Mouse (Mus musculus): ENCODE results near the gene Ppfia2. TPM values are rescaled to one million over a fixed set of nuclear protein-coding genes. Genes with fewer than 3 reads are reported as not detected.

Gene Ppfia2
- total RNA-seq (2021) = under 1 TPM; 0.45 to 0.49 TPM
- long read RNA-seq, experiment 1 = 0 reads
- long read RNA-seq, experiment 2 = 0 reads

DNA sequence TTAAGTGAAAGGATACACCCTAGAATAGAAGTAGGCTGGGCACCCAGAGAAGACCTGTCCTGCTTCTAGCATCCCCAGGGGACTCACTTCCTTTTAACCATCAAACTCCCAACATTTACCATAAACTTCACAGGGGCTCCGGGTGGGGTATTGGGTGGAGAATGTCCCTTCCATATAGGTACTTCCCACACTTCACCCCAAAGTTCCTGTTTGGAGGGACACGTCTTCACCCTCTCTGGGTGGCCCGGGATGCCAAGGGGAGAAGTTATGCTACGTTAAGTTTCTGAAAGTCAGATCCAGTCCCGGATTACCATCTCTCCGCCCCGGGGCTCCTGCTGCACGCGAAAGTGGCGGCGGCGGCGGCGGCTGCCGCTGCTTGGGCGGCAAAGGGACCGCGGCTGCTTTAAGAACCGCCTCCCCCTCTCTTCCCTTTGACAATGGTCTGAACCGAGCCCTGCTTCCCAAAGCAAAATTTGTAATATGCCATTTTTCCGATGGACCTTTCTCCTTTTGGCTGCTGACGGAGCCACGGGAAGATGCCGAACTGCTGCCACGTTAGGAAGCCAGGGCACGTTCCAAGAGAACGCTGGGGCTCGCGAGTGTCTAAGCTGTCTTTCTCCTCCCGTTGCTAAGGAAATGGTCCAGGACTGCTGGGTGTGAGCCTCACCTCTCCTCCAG, at the start of gene Ppfia2:
TSS of gene Ppfia2 (plus strand) at position 485 of the 678 bp plus-strand sequence.
- DNase-seq = peak; percentile 18 to 19
- intact Hi-C loops (cut with DNase I) = no loop called here

DNA sequence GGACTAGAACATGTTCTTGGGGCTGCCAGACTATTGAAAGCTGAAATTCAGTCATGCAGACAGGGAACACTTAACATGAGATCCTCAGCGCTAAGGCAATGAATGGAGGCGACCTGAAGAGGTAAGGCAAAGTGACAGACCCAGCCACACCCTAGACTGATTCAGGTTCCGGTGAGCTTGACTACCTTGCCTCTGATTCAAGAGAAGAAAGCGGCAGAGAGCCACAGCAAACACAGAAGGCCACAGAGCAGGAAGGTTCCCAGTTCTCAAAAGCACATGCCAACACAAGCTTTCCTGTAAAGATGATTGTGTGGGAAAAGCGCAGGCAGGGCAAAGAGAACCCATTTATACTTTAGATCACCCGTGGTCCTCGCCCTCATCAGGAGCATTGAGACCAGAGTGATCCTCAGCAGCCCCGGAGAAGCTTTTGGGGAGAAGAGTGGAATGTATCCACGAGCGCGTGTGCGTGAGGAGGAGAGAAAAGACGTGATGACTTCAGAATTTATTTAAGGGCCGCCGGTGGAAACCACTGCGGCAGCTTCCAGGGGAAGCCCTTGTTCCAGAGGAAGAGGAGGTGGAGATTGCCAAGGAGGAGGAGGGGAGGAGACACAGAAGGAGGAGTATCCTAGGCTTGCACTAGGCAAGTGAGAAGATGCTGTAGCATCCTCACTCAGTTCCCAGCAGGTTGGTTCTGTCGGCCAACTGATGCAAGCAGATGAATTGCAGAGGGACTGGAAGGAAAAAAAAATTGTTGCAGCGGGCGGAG, 1.0 kb upstream of the Ppfia2 start:
- DNase-seq = peak; percentile 14 to 15
- intact Hi-C loops (cut with DNase I) = no loop called here

DNA sequence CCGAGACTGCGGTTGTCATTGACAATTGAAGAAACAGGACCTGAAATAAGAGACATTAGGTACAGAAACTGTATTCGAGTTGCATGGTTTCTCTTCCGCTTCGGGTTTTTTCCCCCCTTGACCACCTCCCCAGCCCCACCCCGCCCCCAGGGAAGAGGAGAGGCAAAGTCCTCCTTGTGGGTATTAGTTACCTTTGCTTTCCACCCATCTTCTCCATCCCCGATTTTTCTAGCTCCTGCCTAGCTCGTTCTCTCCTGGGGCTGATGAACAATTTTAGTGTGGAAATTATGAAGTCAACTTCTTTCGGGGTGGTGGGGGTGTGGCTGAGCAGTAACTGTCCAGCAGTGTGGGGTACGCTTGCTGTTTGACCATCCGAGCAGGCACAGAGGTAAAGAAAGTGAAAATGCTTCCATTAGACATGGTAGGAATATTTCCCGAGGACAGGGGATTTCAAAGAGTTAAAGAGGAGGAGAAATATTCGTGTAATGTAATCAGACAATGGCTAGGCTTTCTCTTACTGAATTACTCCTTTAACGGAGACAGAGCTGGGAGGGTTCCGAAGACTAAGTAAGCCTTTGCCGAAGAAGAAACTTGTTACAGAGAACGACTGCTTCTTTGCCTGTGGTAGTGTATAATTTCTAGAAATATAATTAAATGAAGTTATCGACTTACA, 530 bp downstream of the Ppfia2 start:
- intact Hi-C loops (cut with DNase I) = no loop called here

DNA sequence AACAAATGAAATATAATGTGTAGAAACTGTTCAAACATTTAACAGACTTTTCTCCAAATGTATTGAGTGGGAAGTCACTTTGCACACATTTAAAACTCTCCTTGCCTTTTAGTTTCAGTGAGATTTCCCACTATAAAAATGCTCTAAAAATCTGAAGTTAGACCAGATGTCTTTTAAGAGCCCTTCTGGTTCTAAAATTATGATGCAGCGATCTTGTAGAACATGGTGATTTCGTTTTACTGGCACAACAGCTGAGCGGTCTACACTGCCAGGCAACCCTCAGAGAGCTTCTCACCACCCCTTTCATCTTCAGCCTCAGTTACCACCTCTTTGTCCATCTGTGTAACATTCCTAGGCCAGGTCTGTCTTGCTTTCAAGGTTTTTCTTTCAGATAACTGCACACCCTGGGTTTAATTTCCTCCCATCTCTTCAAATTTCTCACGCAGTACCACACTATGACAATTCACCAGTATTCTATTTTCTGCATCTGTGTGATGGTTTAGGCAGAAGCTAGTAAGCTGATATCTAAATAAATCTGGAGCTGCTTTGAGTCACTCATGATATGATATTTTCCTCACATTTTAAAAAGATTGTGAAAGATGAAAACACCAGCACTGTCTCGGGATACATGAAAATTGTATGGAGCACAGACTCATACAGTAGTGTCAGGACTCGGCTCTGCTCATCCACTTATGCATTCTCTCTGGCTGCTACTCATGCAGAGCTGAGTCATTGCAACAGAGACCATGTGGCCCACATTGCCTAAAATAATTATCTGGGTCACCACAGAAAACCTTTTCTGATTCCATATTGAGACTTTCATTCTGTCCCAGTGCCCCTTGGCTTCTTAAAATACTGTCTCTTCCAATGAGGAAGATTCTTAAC, 39.4 kb downstream of the Ppfia2 start:
- intact Hi-C loops (cut with DNase I) = no loop called here
- no peak for DNase-seq

More for the DNA sequence above, 530 bp downstream of the Ppfia2 start:
- DNase-seq = no peak

DNA sequence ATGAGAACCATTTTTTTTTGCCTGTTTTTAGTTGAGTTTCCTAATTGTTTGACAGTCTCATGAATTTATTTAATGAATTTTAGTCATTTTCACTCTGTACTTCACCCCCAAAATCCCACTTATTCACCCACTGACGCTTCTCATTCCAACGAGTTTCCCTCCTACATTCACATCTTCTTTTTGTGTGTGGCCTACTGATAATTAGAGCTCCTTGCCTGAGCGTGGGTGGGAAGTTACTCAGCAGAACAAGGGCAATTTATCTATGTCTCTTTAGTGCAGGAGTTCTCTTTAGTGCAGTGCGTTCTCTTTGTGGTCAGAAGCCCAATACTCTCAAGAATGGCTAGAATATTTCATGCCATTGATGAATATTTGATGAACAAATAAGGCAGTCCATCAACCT, 95.9 kb downstream of the Ppfia2 start:
- no peak for DNase-seq
- intact Hi-C loops (cut with DNase I) = no loop called here

DNA sequence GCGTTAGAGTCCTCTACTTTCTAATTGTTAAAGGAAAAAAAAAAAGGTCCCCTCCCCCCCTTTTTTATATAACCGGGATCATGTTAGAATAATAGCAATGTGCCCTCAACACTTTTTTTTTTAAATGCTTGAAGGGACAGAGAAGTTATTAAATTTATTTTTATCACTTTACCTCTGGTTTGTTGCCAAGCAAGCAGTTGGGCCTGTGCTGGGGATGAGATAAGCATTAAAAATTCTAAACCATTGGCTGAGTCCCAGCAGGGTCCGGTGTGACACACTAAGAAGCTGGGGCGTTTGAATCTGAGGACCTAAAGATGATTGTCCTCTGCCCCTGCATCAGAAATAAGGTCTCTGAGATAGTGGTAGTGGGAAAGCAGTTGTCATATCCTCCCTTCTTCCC, 114.9 kb downstream of the Ppfia2 start:
- intact Hi-C loops (cut with DNase I) = loop anchor here (5.0 kb wide), 1 partner anchor 718 kb away; no protein-coding TSS in a partner anchor
- DNase-seq = peak in 1 of 2 experiments; percentile 0

DNA sequence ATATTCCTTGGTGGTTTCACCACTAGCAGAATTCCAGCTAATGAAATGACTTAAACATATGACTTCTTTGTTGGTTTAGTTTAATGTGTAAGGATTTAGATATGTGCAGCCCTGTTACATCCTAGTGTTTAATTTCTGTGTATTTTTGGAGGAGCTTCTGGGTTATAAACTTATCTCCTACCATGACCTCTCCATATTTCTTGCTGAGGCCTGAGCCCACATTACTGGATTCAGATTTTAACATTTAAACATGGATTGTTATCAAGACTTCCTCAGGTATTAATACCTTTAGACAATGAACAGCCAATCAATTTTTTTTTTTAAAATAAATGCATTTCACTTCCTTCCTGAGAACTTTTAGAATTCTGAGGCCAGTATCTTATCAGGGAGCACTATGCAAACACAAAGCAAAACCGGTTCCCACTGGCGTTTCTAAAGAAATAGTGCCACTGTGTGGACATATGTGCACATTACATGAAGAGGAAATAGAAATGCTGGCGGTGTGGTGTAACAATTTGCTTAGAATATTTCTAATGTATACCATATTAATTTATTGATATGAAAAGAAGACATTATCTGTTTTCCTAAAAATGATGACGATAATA, 115.4 kb downstream of the Ppfia2 start:
- intact Hi-C loops (cut with DNase I) = loop anchor here (5.0 kb wide), 1 partner anchor 718 kb away; no protein-coding TSS in a partner anchor
- peak in 1 of 2 experiments; percentile 35 for DNase-seq

DNA sequence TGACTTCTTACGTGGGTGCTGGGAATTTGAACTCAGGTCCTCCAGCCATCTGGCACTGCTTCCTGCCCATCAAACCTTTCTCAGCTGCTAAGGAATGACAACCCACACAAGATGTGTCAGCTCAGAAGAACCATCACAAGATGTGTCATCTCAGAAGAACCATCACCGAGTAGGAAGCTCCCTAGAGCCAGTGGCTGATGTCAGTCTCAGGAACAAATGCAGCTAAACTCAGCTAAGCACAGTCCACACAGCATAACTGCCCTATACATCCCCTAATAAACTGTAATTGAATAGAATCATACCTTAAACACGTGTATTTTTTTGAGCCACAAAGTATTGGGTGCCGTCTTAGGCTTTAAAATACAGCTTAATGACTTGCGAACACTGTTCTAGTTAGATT, 117.7 kb downstream of the Ppfia2 start:
- intact Hi-C loops (cut with DNase I) = loop anchor here (5.0 kb wide), 1 partner anchor 721 kb away; no protein-coding TSS in a partner anchor
- no peak for DNase-seq

DNA sequence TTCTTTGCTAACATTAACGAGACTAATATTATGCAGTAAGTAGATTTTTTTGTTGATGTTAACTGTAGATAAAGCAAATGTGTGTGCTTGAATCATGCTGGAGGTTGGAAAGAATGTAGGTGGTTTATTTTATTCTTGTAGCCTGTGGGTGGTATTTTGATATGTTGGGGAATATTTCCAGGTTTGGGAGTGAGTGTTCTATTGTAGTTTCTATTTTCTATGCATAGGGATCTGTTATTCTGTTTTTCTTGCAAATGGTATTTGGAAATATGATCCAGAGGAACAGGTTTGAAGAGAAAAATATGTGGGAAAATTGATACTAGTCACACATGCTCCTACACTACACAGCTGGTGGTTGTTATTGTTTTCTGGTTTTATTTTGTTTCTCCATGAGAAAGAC, 120.8 kb downstream of the Ppfia2 start:
- intact Hi-C loops (cut with DNase I) = no loop called here
- DNase-seq = no peak

DNA sequence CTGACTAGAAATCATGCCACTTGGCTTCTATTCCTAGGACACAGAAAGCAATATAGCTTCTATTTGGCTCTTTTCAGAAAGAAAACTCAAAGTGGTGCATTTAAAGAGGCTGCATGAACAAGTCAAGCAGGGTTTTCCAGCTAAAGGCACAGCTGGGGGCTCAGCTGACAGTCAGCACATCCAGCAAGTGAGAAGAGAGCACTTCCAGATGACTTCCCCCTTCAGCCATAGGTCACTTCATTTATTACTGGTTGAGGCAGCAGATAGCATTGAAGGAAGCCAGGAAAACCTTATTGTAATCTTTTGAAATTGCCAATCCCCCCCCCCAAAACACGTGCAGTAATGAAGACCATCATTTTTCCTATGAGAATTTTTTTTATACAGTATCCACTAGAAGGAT, 126.8 kb downstream of the Ppfia2 start:
- intact Hi-C loops (cut with DNase I) = no loop called here

DNA sequence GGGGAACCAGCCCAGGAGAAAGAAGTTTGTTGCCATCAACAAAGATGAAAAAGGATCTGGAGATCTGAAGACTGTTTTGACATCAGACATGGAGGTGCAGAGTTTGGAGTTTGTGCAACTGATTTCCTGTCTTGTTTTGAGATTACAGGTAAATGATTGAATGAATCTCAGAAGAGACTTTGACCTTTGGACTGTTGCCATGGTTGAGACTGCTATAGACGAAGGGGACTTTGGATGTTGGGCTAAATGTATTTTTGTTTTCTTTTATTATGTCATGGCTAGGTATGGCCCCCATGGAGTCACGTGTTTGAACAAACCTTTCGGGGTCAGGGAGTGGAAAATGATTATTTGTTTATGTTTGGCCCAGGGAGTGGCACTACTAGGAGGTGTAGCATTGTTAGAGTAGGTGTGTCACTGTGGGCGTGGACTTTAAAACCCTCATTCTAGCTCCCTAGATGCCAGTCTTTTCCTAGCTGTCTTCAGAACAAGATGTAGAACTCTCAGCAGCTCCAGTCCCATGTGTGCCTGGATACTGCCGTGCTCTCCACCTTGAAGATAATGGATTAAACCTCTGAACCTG, 133.3 kb downstream of the Ppfia2 start:
- intact Hi-C loops (cut with DNase I) = no loop called here

More for the DNA sequence above, 126.8 kb downstream of the Ppfia2 start:
- DNase-seq = no peak

DNA sequence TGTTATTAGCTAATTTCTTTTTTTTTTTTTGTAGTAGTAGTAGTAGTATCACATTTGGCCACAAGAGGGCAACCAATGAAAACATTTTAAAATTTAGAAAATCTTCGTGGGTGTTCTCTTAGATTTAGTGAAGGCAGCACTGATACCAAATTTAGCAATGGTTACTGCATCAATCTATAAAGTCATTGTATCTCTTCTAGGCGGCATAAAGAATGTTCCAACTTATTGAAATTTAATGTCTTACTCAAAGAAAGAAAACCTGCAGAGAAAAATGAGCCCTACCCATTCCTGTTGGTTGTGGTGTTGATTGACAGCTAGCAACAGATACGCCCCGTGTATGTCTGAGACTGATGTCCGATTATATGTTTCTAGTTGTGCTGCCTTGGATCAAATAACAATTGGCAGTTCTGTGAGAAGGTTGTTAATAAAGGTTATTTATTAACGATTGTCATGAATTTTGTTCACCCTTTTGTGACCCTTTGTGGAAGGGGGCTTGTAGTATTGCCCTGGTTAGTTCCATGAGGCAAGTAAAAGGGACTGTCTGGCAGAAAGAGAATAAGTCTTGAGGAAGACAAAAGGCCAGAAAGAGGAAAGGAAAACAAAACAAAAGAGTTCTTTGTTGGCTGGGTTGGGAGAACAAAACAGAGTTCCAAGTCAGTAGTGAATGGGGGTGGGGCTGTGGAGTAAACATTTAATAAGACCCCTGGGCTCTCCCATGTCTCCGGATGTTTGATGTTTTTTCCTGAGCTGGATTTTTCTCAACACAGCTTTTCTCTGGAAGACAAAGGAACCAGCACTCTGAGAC, 139.2 kb downstream of the Ppfia2 start:
- DNase-seq = no peak
- intact Hi-C loops (cut with DNase I) = no loop called here

More for the DNA sequence above, 133.3 kb downstream of the Ppfia2 start:
- no peak for DNase-seq

DNA sequence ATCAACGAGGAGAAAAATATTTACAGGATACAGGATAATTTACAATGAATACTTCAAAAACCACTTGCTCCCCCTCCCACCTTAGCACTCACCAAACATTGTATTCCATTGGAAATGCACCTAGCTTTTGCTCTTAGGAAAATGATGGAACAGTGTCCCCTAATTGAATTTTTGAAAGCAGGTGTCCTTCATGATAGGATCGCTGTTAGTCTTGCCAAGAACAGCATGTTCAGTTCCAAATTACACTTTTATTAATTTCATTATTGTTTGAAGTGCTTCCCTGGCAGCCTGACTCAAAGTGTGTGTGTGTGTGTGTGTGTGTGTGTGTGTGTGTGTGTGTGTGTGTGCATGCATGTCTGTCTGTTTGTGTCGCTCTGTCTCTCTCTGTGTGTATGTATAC, 140.1 kb downstream of the Ppfia2 start:
- intact Hi-C loops (cut with DNase I) = no loop called here
- DNase-seq = no peak

DNA sequence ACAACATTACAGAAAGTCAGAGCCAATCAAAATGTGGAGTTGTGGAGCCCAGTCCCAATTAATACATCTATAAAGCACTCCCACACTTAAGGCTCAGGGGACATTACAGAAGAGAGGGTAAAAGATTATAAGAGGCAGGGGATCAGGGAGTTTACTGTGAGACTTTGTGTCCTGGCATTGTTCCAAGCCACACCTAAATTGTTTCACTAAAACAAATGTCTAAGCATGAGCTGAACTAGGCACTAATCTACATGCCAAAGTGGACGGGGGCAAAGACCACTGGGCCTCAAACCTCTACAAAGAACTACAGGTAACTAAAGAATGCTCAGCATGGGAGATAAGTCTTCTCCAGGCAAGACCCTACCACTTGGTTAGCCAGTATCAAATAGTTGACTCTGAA, 148.1 kb downstream of the Ppfia2 start:
- no peak for DNase-seq
- intact Hi-C loops (cut with DNase I) = no loop called here

DNA sequence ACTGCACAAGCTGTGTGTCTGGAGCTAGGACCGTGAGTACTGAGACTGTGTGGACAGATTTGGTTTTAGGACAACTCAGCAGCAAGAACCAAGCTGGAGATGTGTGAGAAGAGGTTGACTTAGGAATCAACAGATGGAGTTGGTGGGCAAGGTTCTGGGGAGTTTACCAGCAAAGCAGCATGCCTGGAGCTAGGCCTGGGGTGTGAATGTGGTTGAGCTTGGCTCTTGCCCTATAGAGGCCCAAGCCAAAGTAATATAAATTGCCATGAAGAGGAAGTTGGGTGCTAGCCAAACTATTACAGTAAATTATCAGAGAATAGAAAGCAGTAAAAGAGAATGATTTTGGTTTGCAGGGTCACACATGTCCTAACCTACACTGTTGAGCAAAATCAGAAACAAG, 150.8 kb downstream of the Ppfia2 start:
- intact Hi-C loops (cut with DNase I) = no loop called here

DNA sequence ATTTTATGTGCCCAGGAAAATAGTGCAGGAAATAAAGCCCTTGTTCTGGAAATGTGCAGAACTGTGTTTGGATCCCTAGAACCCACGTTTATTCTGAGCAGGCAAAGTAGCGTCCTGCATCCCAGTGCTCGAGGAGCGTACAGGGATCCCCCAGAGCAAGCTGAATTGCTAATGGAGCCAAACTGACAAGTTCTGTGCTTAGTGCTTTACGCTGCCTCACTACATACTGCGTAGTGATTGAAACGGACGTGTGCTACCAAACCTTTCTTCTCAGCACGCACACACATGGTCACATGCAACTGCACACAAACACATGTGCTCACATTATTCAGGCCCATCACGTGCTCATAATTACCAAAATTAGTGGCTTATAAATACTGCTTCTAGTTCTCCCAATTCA, 153.2 kb downstream of the Ppfia2 start:
- DNase-seq = no peak
- intact Hi-C loops (cut with DNase I) = no loop called here

More for the DNA sequence above, 150.8 kb downstream of the Ppfia2 start:
- DNase-seq = no peak

DNA sequence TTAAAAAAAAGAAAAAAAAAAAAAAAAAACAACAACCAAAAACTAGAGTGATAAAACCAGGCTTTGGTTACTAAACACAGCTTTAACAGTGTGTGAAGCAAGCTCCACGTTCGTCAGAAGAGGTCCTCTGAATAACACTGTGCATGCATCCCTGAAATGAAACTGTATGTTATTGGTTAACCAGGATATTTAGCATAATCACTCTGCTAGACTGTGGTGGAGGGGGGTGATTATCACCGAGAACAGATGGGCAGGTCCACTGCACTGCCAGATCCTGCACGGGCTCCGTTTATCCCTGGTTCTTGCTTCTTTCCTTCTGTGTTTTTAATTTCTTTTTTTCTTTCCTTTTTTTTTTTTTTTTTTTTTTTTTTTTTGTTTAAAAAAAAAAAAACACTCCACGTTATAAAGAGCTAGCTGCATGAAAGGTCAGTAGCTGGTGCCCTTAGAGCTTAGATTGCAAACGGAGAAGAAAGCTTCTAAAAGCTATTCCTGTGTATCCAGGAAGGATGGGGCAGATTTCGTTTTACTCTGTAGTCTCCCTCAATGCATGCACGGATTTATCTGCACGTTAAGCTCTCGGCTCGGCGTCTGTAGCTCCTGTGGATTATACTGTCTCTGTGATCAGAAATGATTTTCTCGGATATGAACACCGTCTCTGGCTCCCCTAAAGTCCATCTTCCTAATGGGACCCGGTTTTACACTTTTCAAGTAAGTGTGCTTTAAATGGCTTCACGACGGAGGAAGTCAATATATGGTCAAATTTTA, 162.2 kb downstream of the Ppfia2 start:
- no peak for DNase-seq
- intact Hi-C loops (cut with DNase I) = no loop called here

DNA sequence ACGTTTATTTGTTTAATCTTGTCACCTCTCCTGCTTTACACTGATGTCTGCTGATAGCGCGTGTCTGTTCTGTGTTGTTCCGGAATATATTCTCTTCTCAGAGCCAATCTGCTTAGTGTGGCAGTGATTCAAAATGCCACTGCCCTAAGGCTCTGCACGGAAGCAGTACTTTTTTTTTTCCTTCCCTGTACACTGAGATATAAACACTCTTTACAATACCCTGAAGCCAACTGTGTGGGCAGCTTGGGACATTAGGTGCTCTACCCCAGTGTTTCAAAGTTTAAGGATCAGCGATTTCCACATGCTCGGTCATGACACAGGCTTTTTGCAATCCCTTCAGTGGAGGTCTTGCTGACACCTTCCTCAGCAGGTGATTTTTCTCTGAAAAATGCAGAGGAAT, 163.8 kb downstream of the Ppfia2 start:
- intact Hi-C loops (cut with DNase I) = no loop called here

More for the DNA sequence above, 163.8 kb downstream of the Ppfia2 start:
- no peak for DNase-seq
